Mouse (Mus musculus) ES-E14 (cell line): ENCODE measurements at regions not wholly inside any gene's neighbourhood (a gene's known extent, or its start where the extent isn't known, plus 50 kb on each side); places are given as distances from the start of the nearest gene placed in this dataset.

Experiments used
- DNase-seq: peaks from one replicate; pipeline ENCODE4 v3.0.0-alpha.2; 2013; ENCODE audit warnings: low read depth, low spot score
- H3K27ac ChIP-seq: 2 replicates; pipeline ENCODE4 v1.5.1; 2012; ENCODE audit warnings: low read depth, mild to moderate bottlenecking, low read length, moderate library complexity, mixed read lengths; ENCODE audit not compliant: poor library complexity, insufficient read depth, severe bottlenecking
- H3K36me3 ChIP-seq: 2 replicates; pipeline ENCODE4 v1.6.1; 2012; ENCODE audit warnings: mild to moderate bottlenecking, low read length, moderate library complexity, mixed read lengths; ENCODE audit not compliant: control insufficient read depth, poor library complexity, insufficient read depth, severe bottlenecking
- H3K4me1 ChIP-seq, 2 experiments: fragments of 150-350 bp in 1 of 2; sonication (generic) in 1 of 2; 2 replicates each; pipeline ENCODE4 v1.6.1; 2012; ENCODE audit warnings: low read length in 2 of 2, mild to moderate bottlenecking in 1 of 2, mixed read lengths in 1 of 2; ENCODE audit not compliant: control insufficient read depth in 2 of 2, insufficient read depth in 2 of 2, poor library complexity in 1 of 2
- H3K4me3 ChIP-seq, 2 experiments: fragments of 150-350 bp in 1 of 2; sonication (generic) in 1 of 2; 2 replicates each; pipeline ENCODE4 v1.5.1; 2012; ENCODE audit warnings: low read length in 2 of 2, low read depth in 1 of 2, mild to moderate bottlenecking in 1 of 2, mixed read lengths in 1 of 2; ENCODE audit not compliant: insufficient read depth in 1 of 2, poor library complexity in 1 of 2, severe bottlenecking in 1 of 2
- H3K9ac ChIP-seq: 2 replicates; pipeline ENCODE4 v1.6.1; 2012; ENCODE audit warnings: low read depth, mild to moderate bottlenecking, low read length, mixed read lengths; ENCODE audit not compliant: poor library complexity, insufficient read depth, severe bottlenecking
- H3K9me3 ChIP-seq: fragments of 150-350 bp; sonication (generic); 2 replicates; pipeline ENCODE4 v1.6.1; 2012; ENCODE audit warnings: low read depth, mild to moderate bottlenecking, low read length; ENCODE audit not compliant: control insufficient read depth, insufficient read depth
- CHD2 ChIP-seq: IDR thresholded peaks from 2 replicates; pipeline ENCODE4 v1.6.1; 2014; ENCODE audit warnings: mild to moderate bottlenecking, low read depth, low read length, inconsistent platforms
- HCFC1 ChIP-seq: IDR thresholded peaks from 2 replicates; pipeline ENCODE4 v1.6.1; 2012; ENCODE audit warnings: low read length, inconsistent platforms, borderline replicate concordance; ENCODE audit not compliant: insufficient read depth
- MAFK ChIP-seq: IDR thresholded peaks from 2 replicates; pipeline ENCODE4 v1.6.1; 2014; ENCODE audit warnings: mild to moderate bottlenecking, low read depth, low read length, inconsistent platforms; ENCODE audit not compliant: insufficient read depth
- ZC3H11A ChIP-seq: IDR thresholded peaks from 2 replicates; pipeline ENCODE4 v1.6.1; 2012; ENCODE audit warnings: low read depth, mild to moderate bottlenecking, inconsistent platforms, low read length, borderline replicate concordance
- ZNF384 ChIP-seq: IDR thresholded peaks from 2 replicates; pipeline ENCODE4 v1.6.1; 2012; ENCODE audit warnings: low read depth, low read length, inconsistent platforms
- in situ Hi-C, 2 experiments: fragments of 600-800 bp; cut with MboI; formaldehyde crosslinking; loops; one replicate each; pipeline ENCODE4 v1.15.1; 2025; ENCODE audit warnings: low sequenced_read_pairs in 2 of 2, inconsistent platforms in 1 of 2; ENCODE audit not compliant: unreplicated experiment in 2 of 2

DNA sequence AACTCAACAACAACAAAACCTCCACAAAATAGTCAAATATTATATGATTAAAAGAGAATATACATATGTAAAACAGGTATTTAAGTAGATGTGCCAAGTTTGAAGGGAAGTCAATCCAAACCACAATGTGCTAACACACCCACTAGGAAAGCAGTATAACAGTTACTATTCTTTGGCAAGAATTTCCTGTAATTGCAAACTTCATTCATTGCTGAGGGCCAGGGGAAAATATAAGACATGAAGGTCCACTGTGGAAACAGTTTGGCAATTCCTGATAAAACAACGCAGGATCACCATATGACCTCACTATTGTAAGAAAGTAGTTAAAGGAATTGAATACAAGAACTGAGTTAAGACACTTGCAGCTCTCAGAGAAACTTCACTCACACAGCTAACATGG lies 99.0 kb upstream of the Mbnl1 start:
- Histone ChIP-seq H3K4me3 (no peak overlapping the region), H3K27ac (no peak overlapping the region), H3K9ac (no peak overlapping the region), H3K36me3 (no peaks in the 10 kb centered on the region), H3K9me3 (no peaks in the 10 kb centered on the region), H3K4me1 (no peaks in the 10 kb centered on the region)
- DNase-seq = no peak
- in situ Hi-C loops = no loop called here
- no peak for TF ChIP-seq CHD2

DNA sequence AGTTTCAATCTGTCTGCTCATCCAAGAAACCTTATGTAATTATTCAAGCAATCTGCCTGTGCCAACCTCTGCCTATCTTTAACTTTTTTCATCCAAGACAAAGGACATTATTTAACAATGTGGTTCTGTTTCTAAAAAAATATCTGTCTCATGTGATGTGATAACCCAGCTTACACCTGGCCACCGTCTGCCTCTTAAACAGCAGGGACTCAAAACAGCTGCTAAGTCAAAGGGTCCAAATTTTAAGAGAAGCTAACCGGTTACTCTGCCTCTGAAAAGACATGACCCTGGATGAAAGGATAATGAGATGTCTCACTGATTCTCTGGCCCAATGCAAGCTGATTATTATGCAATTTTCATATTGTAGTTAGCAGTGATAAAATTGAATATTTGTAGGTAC lies 84.0 kb upstream of the Mbnl1 start:
- Histone ChIP-seq H3K4me3 (no peak overlapping the region), H3K36me3 (no peaks in the 10 kb centered on the region), H3K9ac (no peak overlapping the region), H3K27ac (no peak overlapping the region), H3K4me1 (no peaks in the 10 kb centered on the region), H3K9me3 (no peaks in the 10 kb centered on the region)
- DNase-seq = no peak
- TF ChIP-seq CHD2 (no peak), ZC3H11A (no peak), ZNF384 (no peak)
- in situ Hi-C loops = no loop called here

DNA sequence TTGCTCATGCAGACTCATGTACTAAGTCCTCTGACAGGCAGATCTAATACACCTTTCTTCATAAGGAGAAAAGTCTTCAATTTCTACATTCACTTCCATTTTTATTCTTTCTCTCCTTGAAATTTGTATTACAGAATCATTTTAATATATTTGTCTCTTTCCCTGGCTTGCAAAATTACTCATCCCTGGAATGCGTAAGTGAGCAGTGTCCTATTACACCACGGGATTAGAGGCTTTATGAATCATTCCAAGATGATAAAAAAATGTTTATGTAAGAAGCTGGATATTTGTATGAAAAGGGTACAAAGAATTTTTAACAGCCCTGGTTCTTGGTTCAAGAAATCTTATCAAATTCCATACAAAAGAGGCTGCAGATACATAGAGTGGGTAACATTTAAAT lies 83.6 kb upstream of the Mbnl1 start:
- no peak for DNase-seq
- TF ChIP-seq CHD2 (no peak), MAFK (no peak), ZC3H11A (no peak), ZNF384 (no peak), HCFC1 (no peak)
- no peak overlapping the region for H3K27ac ChIP-seq
- H3K4me1 ChIP-seq = no peaks in the 10 kb centered on the region
- H3K4me3 ChIP-seq = no peak overlapping the region
- H3K9ac ChIP-seq = no peak overlapping the region
- H3K9me3 ChIP-seq = no peaks in the 10 kb centered on the region
- H3K36me3 ChIP-seq = no peaks in the 10 kb centered on the region
- in situ Hi-C loops = no loop called here

DNA sequence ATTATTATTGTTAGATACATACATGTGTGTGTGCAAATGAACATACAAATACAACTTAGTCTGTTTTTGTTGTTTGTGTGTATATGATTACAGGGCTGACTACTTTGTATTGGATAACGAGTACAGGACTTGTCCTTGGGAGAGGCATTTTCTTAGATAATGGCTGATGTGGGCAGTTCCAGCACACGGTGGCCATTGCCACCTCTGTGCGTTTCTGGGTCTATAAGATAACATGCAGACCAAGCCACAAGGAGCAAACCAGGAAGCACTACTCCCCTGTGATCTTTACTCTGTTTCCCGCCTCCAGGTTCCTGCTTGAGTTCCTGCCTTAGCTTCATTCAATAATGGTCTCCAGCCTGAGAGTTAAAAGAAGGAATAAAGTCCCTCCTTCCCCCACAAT lies 77.3 kb upstream of the Mbnl1 start:
- H3K4me1 ChIP-seq = no peaks in the 10 kb centered on the region
- H3K27ac ChIP-seq = no peak overlapping the region
- H3K9ac ChIP-seq = no peak overlapping the region
- H3K4me3 ChIP-seq = no peak overlapping the region
- H3K9me3 ChIP-seq = no peaks in the 10 kb centered on the region
- no peaks in the 10 kb centered on the region for H3K36me3 ChIP-seq
- in situ Hi-C loops = no loop called here
- TF ChIP-seq ZNF384 (no peak), HCFC1 (no peak), CHD2 (no peak), MAFK (no peak), ZC3H11A (no peak)
- DNase-seq = no peak

DNA sequence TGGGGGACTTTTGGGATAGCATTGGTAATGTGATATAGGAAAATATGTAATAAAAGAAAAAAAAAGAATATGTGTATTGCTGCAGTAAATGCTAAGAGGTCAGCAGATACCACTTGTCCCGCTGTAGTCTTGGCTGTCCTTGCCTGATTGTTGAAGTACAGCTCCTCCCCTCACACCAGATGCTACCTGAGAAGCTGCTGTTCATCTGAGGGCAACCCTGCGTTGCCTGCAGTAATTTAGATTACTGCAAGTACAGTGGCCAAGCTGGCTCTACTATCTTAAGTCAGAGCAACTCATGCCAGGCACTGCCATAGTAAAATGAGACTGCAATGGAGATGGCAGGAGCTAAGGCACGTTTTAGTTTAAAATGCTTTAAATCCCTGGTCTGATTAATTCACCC lies 75.7 kb upstream of the Mbnl1 start:
- in situ Hi-C loops = no loop called here
- H3K4me3 ChIP-seq = no peak overlapping the region
- no peak for DNase-seq
- TF ChIP-seq MAFK (no peak), HCFC1 (no peak), CHD2 (no peak), ZNF384 (no peak), ZC3H11A (no peak)
- no peak overlapping the region for H3K9ac ChIP-seq
- H3K9me3 ChIP-seq = no peaks in the 10 kb centered on the region
- H3K4me1 ChIP-seq = no peaks in the 10 kb centered on the region
- no peak overlapping the region for H3K27ac ChIP-seq
- H3K36me3 ChIP-seq = no peaks in the 10 kb centered on the region
